Mouse (Mus musculus): Measurements from ENCODE around the gene Il9r.

Il9r gene

DNA sequence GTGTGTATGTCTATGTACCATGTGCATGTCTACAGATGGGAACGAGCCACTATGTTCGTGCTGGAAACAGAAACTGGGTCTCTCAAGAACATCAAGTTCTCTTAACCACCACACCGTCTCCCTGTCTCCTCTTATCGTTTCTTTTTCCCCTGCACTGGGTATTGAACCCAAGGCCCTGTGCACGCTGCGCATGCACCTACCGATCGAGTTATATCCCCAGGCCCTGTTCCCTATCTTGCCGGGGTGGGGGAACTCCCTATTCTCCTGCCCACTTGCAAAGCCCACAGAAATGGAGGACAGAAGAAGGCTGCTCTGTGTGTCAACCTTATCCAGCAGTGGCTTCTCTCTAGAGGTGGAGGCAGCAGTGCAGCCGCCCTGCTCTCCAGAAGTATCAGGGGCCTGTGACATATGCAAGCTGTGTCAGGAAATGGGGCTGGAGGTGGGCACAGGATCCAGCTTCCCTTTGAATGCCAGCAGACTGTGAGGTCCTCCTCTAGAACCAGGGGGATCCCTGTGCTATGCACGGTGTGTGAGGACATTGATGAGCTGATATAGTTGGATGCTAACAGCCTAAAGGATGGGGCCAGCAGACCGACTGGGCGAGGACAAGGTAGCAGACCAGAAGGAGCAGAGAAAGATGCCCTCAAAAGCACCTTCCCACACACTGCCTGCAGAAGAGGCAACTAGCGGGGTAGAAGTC is 1.7 kb downstream of the Il9r start:
- no peak for DNase-seq

DNA sequence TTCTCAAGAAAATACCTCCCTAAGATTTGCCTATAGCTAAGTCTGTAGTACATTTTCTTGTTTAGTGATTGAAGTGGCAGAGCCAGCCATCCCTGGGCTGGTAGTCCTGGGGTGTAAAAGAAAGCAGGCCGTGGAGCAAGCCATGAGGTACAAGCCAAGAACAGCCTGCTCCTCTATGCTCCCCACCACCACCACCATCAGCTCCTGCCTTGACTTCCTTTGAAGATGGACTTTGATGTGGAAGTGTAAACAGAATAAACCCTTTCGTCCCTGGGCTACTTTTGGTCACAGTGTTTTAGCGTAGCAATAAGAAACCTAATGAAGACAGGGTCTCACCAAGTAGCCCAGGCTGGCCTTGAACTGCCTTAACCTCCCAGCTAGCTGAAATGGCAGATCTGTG is 2.3 kb downstream of the Il9r start:
- no peak for DNase-seq

DNA sequence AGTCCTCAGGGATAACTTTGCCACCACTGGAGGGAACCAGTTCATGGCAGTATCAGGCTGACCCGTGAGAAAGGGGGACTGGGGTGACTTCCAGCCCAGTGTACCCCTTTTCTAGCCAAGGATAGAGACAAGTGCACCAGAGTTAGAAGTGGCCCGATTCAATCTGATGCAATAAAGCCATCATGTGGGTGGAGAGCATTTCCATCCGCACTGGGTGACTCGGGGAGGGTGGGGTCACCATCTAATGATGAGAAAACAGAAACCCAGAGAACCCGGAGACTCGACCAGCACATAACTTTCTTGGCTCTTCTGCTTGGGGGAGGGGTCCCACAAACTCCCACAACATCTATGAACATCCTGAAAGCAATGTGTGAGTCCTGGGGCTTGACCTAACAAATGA is 3.4 kb downstream of the Il9r start:
- no peak for DNase-seq

DNA sequence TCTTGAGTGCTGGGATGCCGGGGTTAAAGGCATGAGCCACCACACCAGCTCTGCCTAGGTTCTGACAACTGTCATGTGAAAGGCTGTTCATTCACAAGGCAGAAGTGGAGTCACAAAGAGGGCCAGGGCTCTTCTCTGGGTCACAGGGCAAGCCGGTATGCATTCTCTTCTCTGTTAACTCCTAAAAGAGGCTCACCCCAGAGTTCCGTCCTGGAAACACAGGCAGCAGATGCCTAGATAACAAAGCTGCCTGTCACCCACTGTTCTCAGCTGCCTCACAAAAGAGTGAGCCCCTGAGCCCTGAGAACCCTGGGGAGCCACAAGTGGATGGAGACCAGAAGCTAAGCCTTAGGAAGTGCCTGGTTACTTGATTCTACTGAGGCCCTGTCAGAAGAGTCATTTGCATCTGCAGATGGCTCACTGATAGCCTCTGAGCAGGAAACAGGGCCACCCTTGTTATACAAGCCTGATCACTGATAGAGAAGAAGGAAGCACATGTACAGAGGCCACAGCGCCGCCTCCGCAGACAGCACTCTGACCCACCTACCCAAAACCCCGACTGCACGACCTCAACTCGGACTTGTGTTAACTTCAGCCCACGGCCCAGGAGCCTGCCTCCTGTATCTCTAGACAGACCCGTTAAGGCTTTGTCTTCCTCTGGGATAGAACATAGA is 4.1 kb downstream of the Il9r start:
- no peak for DNase-seq

DNA sequence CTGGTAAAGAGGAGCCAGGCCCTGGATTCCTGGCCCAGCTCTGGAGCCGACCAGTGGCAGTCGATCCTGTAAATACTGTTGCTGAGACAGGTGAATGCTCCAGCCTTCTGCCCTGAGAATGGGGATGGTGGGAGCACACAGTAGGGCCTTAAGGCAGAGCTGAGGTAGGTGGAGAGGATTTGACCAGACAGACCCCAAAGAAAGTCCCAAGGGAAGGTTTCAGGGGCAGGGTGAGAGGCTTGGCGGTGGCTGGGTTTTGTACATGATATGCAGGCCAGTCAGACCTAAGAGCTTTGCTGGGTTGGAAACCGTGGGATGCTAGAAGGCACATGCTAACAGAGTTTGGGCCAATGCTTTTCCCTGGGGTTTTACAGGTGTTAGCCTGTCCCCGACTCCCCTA is 5.5 kb downstream of the Il9r start:
- no peak for DNase-seq

DNA sequence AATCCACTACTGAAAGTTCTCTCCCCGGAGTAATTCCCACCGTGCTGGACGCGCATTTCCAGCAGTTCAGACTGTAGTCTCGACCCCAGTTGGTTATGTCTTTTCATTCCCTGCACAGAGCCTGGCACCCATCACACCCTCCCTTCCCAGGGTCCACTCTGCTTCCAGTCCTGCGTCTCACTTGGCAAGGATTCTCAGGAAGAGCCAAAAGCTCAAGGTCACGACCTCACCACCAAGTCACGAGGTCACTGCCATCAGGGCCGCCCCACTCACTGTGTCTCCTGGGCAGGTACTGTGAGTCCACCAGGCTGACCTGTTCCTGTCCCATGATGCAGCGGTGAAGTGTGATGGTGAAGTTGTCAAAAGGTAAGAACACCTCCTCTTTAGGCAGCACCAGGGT is 6.0 kb downstream of the Il9r start:
- no peak for DNase-seq

DNA sequence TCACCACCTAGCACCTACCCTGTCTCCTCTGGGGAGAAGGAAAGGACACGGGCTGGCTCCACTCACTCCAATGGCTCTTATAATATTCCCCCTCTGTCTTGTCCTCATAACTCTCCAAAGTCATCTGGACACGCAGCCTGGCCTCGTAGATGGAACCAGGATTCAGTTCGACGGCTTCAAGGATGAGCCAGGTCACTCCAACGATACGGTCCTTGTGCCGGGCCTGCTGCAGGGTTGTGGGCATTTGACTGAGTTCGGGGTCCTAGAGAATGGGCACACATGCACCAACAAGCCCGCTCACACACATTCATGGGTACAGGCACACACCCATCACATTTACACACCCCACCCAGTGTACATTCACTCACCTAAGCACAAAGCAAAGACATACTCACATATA is 6.9 kb downstream of the Il9r start:
- no peak for DNase-seq

DNA sequence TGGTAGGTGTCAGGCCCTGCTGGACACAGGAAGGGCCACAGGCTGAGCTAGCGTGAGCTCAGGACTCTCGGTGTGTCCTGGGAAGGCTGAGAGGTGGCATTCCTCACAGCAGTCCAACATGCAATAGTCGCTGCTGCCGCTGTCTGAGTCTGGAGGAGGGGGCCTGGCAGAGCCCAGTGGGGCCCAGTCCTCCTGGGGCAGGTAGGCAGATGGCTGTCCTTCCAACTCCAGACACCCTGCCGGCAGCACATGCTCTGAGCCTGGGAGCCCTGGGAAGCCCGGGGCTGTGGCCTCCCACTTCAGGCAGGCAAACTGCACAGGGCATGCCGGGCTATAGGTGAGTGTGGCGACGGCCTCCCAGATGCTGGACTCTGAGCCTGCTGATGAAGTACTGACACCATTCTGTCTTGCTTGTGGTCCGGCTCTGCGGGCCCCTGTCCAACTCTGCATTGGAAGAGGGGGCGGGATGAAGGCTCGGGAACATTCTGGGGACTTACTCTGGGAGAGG is 9.4 kb downstream of the Il9r start:
- no peak for DNase-seq

DNA sequence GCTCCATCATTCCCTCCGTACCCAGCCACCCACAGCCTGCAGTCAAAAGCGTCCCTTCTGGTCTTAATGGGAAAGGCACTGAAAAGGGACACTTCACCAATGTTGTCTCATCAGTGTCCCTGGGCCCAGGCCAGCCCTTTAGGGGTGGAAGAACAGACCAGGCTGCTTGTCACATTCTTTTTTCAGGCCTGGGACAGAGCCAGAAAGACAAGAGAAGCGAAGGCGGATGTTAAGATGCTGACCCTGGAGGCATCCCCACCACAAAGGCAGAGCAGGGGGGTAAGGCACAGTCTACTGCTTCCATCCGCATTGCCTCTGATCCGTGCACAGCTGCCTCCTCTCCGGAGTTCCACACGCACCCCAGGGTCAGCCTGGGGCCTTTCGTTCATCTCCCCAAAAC is 10.0 kb downstream of the Il9r start:
- no peak for DNase-seq

DNA sequence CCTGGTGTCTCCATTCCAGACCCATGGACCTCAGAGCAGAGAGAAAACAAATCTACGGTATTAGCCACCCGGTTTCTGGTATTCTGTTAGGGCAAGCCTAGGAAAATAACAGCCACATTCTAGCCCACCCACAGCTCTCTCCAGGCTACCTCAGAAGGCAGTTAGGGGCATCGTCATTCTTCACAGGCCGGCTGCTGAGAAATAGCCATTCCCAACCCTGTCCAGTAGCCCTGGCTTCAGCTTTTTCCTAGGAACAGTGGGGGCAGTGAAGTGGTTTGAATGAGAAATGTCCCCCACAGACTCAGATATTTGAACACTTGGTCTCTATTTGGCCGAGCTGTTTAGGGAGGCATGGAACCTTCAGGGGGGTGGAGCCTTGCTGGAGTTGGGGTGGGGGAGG is 10.6 kb downstream of the Il9r start:
- no peak for DNase-seq

DNA sequence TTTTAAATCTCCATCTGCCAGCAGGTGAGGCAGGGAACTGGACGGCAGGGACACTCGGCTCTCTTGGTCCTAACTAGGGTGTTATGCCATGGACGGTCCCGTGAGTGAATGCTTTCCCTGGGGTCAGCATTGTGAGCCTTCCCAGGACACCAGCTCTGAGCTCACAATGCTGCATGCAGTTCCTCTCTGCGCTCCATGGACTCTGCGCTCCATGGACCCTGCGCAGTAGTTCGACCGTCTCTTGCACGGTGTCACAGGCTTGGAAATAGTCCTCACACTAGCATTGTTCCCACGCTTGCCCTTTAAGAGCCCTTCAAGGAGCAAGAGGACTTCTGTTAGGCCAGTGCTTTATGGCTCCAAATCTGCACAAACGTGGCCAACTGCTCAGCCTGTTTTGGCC is 11.2 kb downstream of the Il9r start:
- DNase-seq, result no peak

DNA sequence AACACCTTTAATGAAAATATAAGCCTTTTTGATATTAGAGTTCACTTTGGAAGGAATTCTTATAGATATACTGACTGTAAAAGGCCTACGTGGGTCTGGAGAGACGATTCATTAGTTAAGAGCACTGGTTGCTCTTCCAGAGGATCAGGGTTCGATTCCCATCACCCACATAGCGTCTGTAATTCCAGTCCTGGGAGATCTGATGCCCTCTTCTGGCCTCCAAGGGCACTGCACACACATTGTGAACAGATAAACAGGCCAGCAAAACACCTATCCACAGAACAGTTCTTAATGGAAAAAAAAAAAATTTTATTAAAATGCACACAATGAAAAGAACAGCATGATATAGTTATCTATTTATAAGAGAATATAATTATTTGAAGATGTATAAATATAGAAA is 12.8 kb downstream of the Il9r start:
- no peak for DNase-seq

DNA sequence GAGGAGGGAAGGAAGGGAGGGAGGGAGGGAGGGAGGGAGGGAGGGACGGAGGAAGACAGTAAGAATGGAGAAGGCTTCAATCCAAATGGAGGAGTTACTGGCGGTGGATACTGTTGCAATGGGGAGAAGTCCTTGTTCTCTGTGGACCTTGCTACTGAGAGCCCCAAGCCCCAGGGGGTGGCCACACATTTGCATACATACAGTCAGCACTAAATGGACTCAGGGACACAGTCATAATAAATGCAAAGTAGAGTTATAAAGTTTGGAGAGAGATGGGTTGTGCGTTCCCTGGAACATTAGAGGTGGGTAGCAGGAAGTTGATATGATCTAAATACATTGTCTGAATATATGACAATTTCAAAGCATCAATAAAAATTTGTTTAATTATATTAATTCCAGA is 14.0 kb downstream of the Il9r start:
- no peak for DNase-seq

DNA sequence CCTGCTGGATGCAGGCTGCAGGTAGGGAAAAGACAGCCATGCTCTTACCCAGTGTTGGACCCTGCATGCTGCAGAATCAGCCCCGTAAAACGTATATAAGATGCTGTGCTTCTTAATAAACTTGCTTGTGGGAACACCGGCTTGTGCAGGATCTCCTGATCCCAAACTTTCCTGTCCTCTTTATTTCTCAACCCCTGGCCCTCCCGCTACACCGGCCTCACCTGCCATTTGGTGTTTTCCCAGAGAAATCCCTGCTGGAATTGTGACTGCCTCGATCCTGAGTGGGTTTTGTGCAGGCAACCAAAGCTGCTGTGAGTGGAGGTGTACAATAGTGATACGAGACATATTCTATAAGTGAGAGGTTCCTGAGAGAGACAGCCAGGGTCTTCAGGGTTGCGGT is 15.6 kb downstream of the Il9r start:
- no peak for DNase-seq

DNA sequence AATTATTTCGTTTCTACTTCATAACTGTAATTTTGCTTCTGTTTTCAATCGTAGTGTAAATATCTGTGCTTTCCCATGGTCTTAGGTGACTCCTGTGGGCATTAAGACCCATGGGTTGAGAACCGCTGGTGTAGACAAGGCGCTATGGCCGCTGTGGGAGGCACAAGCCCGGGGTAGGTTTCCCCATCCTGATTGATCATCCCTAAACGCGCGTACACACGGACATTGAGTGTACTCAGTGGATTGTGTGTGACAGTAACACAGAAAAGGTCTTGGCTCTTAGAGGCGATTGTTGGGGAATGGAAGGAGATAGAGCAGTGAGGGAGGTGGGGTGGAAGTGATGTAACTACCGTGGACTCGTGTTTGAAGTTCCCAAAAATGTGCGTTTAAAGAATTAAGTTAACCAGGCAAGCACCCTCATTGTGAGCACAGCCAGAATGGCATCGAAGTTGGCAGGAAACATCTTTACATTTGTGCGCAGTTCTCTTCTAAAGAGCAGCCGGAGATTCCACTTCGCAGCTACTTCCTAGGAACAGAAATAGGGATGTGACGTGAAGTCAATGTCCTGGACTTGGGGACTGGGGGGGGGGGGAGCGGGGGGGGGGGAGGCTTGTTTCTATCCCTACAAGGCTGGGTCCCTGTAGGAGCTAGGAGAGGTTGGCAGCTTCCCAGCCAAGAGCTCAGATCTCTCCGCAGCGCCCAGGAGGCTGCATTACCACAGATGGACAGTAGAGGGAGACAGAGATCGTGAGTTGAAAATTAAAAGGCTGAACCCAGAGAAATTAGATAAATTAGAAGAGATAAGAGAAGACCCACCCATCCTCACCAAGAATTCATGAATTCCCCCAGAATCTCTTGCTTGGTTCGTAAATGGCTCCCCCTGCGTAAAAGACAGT is 17.9 kb downstream of the Il9r start:
- DNase-seq, result peak; percentile 81

DNA sequence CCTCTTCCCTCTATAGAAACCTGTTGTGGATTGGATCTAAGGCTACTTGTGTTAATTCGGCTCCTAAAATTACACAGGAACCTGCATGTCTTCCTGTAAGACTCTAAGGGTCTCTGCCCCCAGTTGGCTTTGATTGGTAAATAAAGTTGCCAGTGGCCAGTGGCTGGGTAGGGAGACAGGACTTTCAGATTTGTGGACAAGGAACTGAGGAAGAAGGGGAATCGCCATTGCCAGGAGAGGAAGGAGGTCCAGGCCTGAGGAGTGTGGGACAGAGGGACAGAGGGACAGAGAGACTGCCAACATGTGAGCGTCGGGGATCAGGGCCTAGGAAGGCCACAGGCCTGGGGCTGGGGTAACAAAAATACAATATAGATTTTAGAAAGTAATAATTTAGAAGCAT is 18.8 kb downstream of the Il9r start:
- no peak for DNase-seq

DNA sequence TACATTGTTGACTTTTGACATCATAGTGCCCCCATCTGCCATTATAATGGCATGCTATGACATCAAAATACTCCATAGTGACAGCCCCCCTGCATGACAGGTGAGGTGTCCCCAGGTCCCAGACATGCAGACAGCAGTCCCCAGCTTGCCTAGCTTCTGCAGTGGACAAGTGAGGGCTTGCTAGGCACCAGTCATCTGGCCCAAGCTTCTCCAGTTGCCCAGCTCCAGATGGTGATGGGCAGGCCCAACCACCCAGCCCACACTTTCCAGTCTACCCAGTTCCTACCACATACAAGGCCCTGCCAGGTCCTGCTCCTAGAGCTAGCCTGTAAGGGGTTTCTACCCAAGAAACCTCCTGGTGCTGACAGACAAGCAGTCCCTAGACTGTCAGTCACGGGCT is 21.6 kb downstream of the Il9r start:
- DNase-seq, result no peak

DNA sequence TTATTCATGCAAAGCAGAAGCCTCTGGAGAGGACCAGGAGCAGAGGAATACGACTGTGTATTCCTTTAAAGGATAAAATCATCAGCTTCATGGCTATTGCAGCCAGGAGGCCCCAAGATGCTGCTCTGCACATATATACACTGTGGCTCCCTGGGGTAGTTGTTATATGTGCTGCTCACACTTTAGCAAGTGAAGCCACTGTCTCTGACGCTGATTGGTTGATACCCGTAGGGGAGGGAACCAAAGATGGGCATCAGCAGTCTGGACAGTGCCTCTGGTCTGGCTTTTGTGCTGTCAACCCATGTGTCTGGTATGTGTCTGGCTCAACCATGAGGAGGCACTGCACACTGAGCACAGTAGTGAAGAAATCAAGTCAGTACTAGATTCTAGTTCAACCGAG is 33.4 kb downstream of the Il9r start:
- no peak for DNase-seq

DNA sequence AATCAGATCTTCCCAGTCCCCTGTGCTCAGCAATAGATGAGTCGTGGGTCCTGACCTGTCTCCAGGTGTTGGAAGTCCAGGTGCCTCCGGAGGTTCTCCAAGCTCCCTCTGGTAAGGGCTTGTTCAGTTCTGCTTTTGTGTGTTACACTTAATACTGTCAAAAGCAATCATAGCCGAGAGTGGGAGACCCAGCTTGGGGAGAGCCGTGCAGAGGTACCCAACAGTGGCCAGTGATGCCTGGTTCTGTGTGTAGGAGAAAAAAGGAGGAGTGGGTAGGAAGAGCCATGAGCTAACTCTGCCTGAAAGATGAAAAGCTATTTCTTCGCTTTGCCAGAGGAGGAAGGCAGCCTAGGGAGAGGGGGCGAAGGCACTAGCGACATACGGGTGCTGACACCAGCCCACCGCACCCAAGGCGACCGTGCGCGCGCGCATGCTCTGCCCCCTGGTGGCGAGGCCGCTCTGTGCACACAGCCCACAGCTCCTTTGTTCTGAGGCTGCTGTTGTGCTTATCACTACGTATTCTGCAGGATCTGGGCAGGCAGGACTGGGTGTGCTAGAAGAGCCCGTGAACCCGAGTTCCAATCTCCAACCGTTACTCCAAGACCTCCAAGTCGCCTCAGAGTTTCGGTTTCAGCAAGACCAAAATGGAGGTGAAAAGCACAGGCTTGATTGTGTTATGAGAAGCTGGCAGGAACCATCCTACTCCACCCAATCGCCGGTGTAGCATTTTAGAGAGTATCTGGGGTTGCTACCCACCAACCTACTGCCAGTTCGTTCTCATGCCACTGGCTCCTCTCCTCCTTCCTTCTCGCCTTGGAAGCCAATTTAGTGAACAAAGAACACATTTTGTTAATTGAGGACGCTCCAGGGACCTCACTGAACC is 37.9 kb downstream of the Il9r start:
- DNase-seq, result peak; percentile 88

DNA sequence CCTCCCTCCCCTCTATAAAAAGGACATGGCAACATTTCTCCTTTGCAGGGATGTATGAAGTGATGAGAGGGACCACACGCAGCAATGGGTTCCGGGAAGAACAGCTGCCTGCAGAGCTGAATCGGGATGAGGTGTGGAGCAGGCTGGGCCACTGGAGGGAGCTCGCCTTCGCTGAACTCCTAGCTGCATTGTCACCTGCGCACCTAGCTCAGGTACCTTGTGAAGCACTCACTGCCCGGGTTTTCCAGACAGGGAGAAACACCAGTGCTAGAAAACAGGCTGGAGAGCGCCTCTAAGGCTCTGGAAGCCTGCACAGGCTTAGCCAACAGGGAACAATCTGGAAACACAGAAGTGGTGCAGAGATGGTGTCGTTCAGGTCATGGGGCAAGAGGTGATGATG is 38.6 kb downstream of the Il9r start:
- DNase-seq, result peak; percentile 41

DNA sequence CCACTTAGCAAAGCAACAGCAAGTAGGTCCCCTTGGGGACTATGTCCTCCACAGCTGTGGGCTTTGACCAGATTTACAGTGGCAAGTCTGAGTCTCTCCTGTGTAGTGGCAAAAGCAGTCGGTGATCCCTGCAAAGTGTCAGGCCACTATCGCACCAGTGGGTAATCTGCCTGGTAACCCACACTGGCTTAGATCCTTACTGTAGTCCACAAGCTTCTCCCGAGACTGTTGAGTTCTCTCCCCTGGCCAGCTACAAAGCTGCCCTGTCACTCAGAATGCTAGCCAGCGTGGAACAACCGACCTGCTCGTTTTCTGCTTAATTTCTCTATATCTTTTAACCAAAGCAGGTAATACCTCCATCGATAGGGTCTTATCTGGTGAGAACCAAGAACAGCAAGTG is 39.7 kb downstream of the Il9r start:
- DNase-seq, result no peak

DNA sequence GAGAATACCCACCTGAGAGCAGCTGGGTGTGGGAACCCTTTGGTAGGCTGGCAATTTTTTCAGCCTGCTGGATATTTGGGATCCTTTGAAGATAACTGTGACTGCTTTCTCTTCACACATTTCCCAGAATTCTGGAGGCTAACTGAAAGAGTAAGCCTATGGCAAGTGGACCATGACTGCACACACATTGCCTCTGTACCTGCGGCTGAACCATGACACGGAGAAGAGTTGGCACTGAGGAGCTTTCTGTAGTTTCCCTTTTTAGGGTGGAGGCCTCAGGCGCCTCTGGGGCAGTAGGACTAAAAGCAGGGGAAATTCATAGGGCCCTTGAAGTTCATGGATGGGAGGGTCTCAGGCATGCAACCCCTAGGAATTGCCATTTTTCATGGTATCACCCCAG is 40.9 kb downstream of the Il9r start:
- DNase-seq, result no peak

Measured in right cerebral cortex, adult 18-20 months (tissue).